Mouse (Mus musculus): ENCODE measurements at regions not wholly inside any gene's neighbourhood (a gene's known extent, or its start where the extent isn't known, plus 50 kb on each side); places are given as distances from the start of the nearest gene placed in this dataset.

DNA sequence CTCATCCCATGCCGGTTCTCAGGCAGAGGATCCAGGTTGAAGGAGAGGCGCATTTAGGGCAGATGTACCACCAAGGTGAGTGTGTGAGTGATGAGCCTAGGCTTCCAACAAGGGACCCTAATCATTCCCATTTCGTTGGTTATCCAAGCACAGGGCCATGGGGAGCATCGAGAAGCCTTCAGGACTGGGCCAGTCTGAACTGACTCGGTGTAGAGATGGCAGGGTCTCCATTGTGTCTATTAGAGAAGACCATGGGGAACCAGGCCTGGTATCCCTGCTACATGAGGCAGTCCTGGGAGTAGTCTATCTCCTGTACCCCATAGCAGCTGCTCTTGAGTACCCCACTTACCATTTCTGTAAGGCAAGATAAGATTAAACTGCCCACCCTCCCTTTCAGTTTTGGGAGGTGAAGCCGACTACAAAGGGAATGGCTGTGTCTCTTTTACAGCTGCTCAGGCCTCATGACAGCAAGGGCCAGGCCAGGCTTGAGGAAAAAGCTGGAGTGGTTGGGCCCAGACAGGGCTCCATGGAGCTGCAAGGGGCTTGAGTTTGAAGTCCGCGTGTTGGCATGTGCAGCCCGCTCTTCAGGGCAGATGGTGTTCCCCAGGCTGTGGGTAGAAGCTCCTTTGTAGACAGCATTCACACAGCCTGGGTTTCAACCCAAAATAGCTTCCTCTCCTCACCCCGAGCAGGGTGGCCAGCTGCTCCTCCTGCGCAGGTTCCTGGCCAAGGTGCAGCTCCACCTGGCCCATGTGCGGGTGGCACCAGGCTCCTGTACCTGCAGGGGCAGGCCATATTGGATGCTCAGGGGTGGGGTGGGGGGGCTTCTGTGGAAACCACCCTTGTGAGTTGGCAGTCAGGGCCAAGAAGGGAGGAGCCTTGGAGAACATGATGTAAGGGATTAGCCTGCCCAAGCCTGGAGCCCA is 52.6 kb upstream of the Klf13 start:
- TF ChIP-seq POLR2A (IDR thresholded peaks at IDR 0.05; ENCODE audit: borderline replicate concordance, control insufficient read depth, low read depth, low read length) (no peak), CTCF (IDR thresholded peaks at IDR 0.05; ENCODE audit: control insufficient read depth, insufficient read depth, low read length) (no peak)

Measured in bone marrow, adult 2 months (tissue).